Comparison of ENCODE assay signal across 8 mouse cellular contexts in genomic region chr5:21732930-21733329, GRCm38 (mm10). TPM values are rescaled to one million over a fixed set of nuclear protein-coding genes. Genes with fewer than 3 reads are reported as not detected.
DNase-seq lines count a peak whose midpoint lies in the region; ATAC-seq and TF ChIP-seq lines count a peak whose summit lies in the region.

No protein-coding gene starts in this region.

- H3K36me3 ChIP-seq in embryonic facial prominence, embryonic 15.5 days, result no peaks in the 10 kb centered on the region
- H3K36me3 ChIP-seq in heart, postnatal 0 days (replicated peaks; ENCODE audit: control insufficient read depth, insufficient read depth, low read length), result no peaks in the 10 kb centered on the region

- no peaks in the 10 kb centered on the region for H3K27me3 ChIP-seq in embryonic facial prominence, embryonic 15.5 days
- no peaks in the 10 kb centered on the region for H3K27me3 ChIP-seq in heart, postnatal 0 days (ENCODE audit: control insufficient read depth, insufficient read depth, low read length)

- peak; percentile 87 for TF ChIP-seq CTCF in heart, postnatal 0 days (IDR thresholded peaks at IDR 0.05; ENCODE audit: low read depth)

- ATAC-seq in embryonic facial prominence, embryonic 15.5 days (ENCODE audit: insufficient number of reproducible peaks, low FRiP score, low TSS enrichment, low read depth), result peak; percentile 73
- peak; percentile 88 for ATAC-seq in heart, postnatal 0 days (ENCODE audit: insufficient read depth, low read depth)

- no peak overlapping the region for H3K4me3 ChIP-seq in embryonic facial prominence, embryonic 15.5 days (replicated peaks)
- H3K4me3 ChIP-seq in heart, postnatal 0 days (ENCODE audit: low read depth, low read length), result no peak overlapping the region

- H3K4me1 ChIP-seq in embryonic facial prominence, embryonic 15.5 days, result peaks cover 9% of the 10 kb centered on the region
- H3K4me1 ChIP-seq in heart, postnatal 0 days (ENCODE audit: control insufficient read depth, insufficient read depth), result peaks cover 10% of the 10 kb centered on the region

- no peak for TF ChIP-seq EP300 in heart, postnatal 0 days (IDR thresholded peaks at IDR 0.05; ENCODE audit: low read depth)

- H3K4me2 ChIP-seq in embryonic facial prominence, embryonic 15.5 days (replicated peaks), result 0 out of 2 replicates have a peak overlapping the region, but pooled peaks have one; percentile 4
- H3K4me2 ChIP-seq in heart, postnatal 0 days (ENCODE audit: low read depth, low read length), result no peak overlapping the region

- peak overlapping the region; percentile 36; the same call in 1 of the 2 replicates for H3K27ac ChIP-seq in embryonic facial prominence, embryonic 15.5 days (replicated peaks)
- H3K27ac ChIP-seq in heart, postnatal 0 days (ENCODE audit: low read depth), result peak overlapping the region; percentile 88

- WGBS in embryonic facial prominence, embryonic 15.5 days, result 27% methylated on average over 8 of the region's 8 CpGs
- WGBS in heart, postnatal 0 days, result 8% methylated on average over 8 of the region's 8 CpGs

- H3K9ac ChIP-seq in embryonic facial prominence, embryonic 15.5 days, result no peak overlapping the region
- H3K9ac ChIP-seq in heart, postnatal 0 days (replicated peaks; ENCODE audit: low read depth, low read length), result no peak overlapping the region

- DNase-seq in urinary bladder, postnatal 14 days (ENCODE audit: low spot score), result peak; percentile 40
- no peak for DNase-seq in urinary bladder, adult 2 months (ENCODE audit: low spot score)
- peak; percentile 87 for DNase-seq in heart, postnatal 0 days (ENCODE audit: low spot score)
- DNase-seq in kidney, postnatal 36 days, result peak; percentile 50 to 73
- peak; percentile 79 for DNase-seq in lung, postnatal 10 days
- peak; percentile 88 for DNase-seq in right cerebral cortex, adult 18-20 months
- DNase-seq in thymus, postnatal 14 days, result no peak

- H3K9me3 ChIP-seq in embryonic facial prominence, embryonic 15.5 days (replicated peaks), result no peaks in the 10 kb centered on the region
- H3K9me3 ChIP-seq in heart, postnatal 0 days (replicated peaks; ENCODE audit: control insufficient read depth, low read length), result no peaks in the 10 kb centered on the region

RNA-seq across cellular contexts. Expression of gene Pmpcb, which starts 4.0 kb away (rescaled TPM):
- polyA plus RNA-seq in urinary bladder, adult 2 months (2012; rRNA removed), result 63.3 and 68.0 TPM in 2 replicates
- polyA plus RNA-seq in embryonic facial prominence, embryonic 15.5 days (2015; fragmentation: Nextera tagmentation; extraction: Ambion mirVana), result 72.2 and 74.6 TPM in 2 replicates
- 225 and 256 TPM in 2 replicates for total RNA-seq in heart, postnatal 0 days (2014; rRNA removed; ENCODE audit: low replicate concordance)
- 177 and 181 TPM in 2 replicates for polyA plus RNA-seq in heart, postnatal 0 days (2015; fragmentation: Nextera tagmentation; extraction: Ambion mirVana)

RNA-seq across cellular contexts. Expression of gene Napepld, which starts 31.7 kb away (rescaled TPM):
- 2.1 and 2.9 TPM in 2 replicates for polyA plus RNA-seq in urinary bladder, adult 2 months (2012; rRNA removed)
- polyA plus RNA-seq in embryonic facial prominence, embryonic 15.5 days (2015; fragmentation: Nextera tagmentation; extraction: Ambion mirVana), result 2.2 and 2.8 TPM in 2 replicates
- 9.9 and 11.3 TPM in 2 replicates for total RNA-seq in heart, postnatal 0 days (2014; rRNA removed; ENCODE audit: low replicate concordance)
- 2.7 and 3.1 TPM in 2 replicates for polyA plus RNA-seq in heart, postnatal 0 days (2015; fragmentation: Nextera tagmentation; extraction: Ambion mirVana)

RNA-seq across cellular contexts. Expression of gene Dnajc2, which starts 52.1 kb away (rescaled TPM):
- 15.3 and 18.5 TPM in 2 replicates for polyA plus RNA-seq in urinary bladder, adult 2 months (2012; rRNA removed)
- 51.8 and 55.3 TPM in 2 replicates for polyA plus RNA-seq in embryonic facial prominence, embryonic 15.5 days (2015; fragmentation: Nextera tagmentation; extraction: Ambion mirVana)
- 7.9 and 11.3 TPM in 2 replicates for total RNA-seq in heart, postnatal 0 days (2014; rRNA removed; ENCODE audit: low replicate concordance)
- 36.7 and 37.5 TPM in 2 replicates for polyA plus RNA-seq in heart, postnatal 0 days (2015; fragmentation: Nextera tagmentation; extraction: Ambion mirVana)

RNA-seq across cellular contexts. Expression of gene Psmc2, which starts 52.2 kb away (rescaled TPM):
- 89.3 and 97.7 TPM in 2 replicates for polyA plus RNA-seq in urinary bladder, adult 2 months (2012; rRNA removed)
- polyA plus RNA-seq in embryonic facial prominence, embryonic 15.5 days (2015; fragmentation: Nextera tagmentation; extraction: Ambion mirVana), result 166 and 171 TPM in 2 replicates
- total RNA-seq in heart, postnatal 0 days (2014; rRNA removed; ENCODE audit: low replicate concordance), result 26.2 and 32.7 TPM in 2 replicates
- 151 and 152 TPM in 2 replicates for polyA plus RNA-seq in heart, postnatal 0 days (2015; fragmentation: Nextera tagmentation; extraction: Ambion mirVana)

Comparison
In these comparisons a context has a peak if more than half of its experiments do, and no peak if none do; other contexts are left out.
1. DNase-seq: peak in urinary bladder, postnatal 14 days (single experiment), heart, postnatal 0 days (single experiment), kidney, postnatal 36 days (2 of 2), lung, postnatal 10 days (single experiment) and right cerebral cortex, adult 18-20 months (single experiment); none in urinary bladder, adult 2 months (single experiment) and thymus, postnatal 14 days (single experiment).